Mouse (Mus musculus): ENCODE results near the gene Fsd1l.
A peak's percentile ranks its signal among the peaks of the same experiment; 100 is the strongest.

The Fsd1l gene

DNA sequence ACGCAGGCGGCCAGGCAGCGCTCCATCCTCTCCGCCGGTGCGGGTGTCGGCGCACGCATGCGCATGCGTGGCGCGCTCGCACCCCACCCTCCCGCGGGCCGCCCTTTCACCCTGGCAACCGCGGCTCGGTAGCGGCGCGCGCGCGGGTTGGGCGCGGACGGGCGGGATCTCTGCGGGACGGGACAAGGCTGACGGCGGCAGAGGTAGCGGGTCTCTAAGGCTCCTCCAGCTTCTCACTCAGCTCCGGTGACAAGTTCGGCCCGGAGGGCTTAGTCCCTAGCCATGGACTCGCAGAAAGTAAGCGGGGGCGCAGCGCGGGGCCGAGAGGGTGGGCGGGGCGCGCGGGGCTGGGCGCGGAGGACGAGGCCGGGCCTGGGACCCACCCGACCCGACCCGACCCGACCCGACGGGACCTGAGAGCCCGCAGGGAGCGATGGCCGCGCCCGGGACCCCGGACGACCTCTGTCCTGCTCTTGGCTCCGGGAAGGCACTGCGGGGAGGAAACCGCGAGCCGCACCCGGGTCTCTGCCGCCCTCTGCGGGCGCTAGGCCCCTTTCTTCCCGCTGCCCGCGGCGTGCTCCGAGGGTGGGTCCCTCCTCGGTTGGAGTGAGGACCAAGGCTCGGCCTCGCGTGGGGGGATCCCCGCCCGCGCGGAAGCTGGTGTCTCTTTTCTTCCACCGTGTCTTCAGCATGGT, at the start of gene Fsd1l:
Fsd1l (plus strand) TSS at position 156 of the 695 bp plus-strand sequence.
- peak; percentile 48 for DNase-seq

DNA sequence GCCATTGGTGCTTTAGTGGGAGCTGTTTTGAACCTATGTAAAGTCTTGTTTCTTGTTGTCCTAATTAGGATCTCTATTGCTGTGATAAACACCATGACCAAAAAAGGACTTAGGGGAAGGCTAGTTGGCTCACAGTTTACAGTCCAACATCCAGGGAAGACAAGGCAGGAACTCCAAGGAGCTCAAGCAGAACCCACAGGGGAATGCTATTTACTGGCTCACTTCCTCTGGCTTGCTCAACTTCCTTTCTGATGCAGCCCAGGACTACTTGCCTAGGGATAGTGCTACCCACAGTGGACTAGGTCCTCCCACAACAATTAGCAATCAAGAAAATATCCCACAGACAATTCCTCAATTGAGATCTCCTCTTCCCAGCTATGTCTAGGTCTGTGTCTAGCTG, 43.6 kb upstream of the Fsd1l start:
- DNase-seq, result no peak

- no peak for DNase-seq
These were observed 42.3 kb upstream of the Fsd1l start for GRCm38 (mm10) chr4:53588936-53589335.

DNA sequence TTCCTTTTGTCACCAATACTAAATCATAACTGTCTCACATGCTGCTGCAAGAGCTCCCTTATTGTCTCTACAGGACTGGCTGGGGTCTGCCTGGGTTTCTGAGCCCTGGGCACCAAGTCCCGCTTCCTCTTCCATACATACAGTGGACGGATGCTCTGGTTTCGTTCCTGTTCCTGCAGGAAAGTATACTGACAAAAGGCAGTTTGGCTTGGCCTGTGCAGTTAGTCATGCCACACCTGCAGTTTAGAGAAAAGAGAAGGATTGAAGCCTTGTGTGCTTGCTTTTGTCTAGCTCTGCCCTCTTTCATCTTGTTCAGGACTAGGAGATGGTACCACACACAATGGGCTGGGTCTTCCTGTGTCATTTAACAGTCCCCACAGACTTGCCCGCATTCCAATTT, 41.8 kb upstream of the Fsd1l start:
- no peak for DNase-seq

GRCm38 (mm10) chr4:53590163-53590562, 41.1 kb upstream of the Fsd1l start:
- no peak for DNase-seq

DNA sequence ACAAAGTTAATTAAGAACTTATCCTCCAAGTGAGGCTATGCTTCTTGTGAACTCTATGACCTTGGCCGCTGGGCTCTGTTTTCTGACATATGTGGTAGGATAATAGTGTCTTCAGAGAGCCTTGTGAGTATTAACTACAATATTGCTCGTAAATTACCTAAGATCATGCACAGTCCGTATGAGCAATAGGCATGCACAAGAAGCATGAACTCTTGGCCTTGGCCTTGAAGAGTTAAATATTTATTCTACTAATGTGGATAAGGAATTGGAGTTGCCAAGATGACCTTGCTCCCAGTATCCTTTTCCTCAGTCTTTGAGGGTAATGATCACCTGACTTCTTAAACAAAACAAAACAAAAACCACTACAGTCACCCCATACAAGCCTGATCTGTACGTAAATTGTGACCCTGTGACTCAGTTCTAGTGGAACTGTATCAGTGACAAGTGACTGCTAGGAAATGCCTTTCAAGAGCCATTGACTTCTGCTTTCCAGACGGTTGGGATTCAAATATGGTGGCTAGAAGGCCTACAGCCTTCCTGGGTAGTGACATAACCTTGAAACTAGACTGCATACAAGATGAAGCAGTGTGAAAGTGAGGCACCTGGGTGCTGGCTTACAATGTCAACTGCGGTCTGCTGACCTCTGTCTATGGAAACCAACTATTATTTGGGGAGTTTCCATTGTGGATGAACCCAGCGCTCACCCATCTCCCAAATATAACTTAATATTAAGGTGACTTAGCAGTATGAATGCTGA, 40.4 kb upstream of the Fsd1l start:
- peak; percentile 67 for DNase-seq

DNA sequence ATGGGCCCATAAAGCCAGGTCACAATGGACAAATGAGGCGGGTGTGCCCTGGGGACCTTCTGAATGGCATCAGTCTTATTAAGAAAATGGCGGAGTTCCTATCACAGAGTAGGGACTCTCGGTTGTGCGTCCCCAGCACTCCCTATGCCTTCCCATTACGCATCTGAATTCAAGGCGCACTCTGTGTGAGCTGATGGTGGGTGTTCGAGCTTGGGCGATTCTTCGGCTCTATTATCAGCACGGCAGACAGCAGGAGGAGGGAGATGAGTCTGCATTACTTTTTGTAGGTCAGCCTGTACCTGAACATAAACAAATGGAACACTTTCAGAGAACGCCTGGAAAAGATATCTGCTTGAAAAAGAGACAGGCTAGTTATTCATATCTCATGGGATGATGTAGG, 39.7 kb upstream of the Fsd1l start:
- no peak for DNase-seq

- DNase-seq, result peak; percentile 21
These were observed 39.3 kb upstream of the Fsd1l start for GRCm38 (mm10) chr4:53591941-53592340.

DNA sequence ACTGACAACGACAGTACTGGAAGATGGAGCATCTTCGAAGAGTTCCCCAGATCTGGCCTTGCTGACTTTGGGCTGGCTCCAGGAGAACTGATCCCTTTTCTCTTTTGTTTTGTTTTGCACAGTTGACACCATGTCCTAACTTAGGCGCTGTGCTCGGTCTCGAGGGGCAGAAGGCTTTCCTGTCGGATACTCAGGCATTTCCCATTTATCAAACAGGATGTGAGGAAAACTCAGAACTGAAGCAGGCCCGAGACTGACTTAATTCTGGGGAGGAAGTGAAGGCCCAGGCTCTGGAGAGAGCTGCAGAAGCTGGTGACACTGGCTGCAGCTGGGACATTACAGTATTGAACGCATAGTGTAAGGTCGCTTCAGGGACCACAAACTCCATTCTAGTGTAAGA, 38.9 kb upstream of the Fsd1l start:
- DNase-seq, result peak; percentile 78

- DNase-seq, result peak; percentile 81
These were observed 37.1 kb upstream of the Fsd1l start for GRCm38 (mm10) chr4:53594204-53594603.

GRCm38 (mm10) chr4:53595246-53596062, 35.8 kb upstream of the Fsd1l start:
- DNase-seq, result peak; percentile 62

GRCm38 (mm10) chr4:53596063-53596895, 35.0 kb upstream of the Fsd1l start:
- DNase-seq, result no peak

DNA sequence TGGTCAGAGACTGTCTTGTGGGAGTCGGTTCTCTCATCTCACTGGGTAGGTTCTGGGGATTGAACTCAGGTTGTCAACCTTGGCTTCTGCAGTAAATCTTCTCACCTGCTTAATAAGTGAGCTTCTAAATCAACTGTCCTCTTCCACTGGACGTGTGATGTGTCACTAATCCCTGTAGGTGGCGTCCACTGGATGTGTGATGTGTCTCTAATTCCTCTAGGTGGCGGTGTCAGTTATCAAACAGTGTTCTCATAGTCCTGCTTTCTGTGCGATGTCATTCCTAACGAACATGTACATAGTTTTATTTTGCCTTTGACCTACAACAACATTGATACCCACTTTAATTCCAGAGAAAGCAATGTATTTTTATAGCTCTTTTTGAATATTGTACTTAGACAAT, 30.8 kb upstream of the Fsd1l start:
- no peak for DNase-seq

DNA sequence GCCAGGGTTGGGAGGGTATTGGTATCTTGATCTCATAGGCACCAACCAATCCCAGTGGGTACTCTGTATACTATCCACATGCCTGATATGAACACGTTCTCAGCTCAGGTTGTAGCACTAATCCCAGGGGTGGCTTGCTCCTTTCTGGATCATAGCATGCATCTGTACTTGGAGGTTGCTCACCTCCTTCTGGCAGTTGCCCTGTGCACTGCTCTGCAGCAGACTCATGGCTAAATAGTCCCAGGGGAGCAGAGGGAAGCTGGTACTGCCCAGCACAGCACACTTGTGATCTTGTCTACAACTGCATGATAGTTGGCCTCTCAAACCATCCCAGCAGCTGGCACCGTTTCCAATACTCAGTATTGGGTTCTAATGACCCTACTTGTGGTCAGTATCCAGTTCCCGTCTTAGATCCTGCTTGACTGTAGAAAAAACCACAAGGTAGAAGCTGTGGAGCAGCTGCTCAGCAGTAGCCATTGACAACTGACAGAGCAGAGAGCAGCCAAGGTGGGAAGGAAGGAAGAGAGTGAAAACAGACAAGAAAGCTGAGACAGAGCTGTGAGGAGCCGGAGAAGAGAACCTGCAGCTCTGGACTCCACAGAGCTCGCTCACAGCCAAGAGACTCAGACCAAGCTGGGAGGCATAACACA, 16.6 kb upstream of the Fsd1l start:
- DNase-seq, result no peak

- no peak for DNase-seq
These were observed 13.3 kb upstream of the Fsd1l start for GRCm38 (mm10) chr4:53617968-53618367.

- peak; percentile 11 for DNase-seq
These were observed 11.2 kb upstream of the Fsd1l start for GRCm38 (mm10) chr4:53620104-53620503.

- no peak for DNase-seq
These were observed 10.2 kb upstream of the Fsd1l start for GRCm38 (mm10) chr4:53621084-53621483.

GRCm38 (mm10) chr4:53621490-53621889, 9.8 kb upstream of the Fsd1l start:
- peak; percentile 40 for DNase-seq

DNA sequence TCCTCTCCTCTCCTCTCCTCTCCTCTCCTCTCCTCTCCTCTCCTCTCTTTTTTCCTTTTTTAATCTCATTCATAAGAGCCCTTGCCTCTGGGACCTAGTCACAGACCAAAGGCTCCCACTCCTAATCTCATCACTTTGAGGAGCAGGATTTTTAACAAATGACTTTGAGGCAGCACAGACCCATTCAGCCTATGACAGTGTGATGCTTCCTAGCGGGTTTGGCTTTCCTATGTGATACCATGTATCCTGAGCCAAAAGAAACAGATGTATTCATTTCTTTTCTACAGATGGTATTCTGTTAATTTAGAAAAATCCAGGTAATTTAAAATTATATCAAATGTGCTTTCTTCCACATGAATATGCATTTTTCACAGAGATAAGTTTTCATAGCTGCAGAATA, 7.6 kb upstream of the Fsd1l start:
- DNase-seq, result no peak

DNA sequence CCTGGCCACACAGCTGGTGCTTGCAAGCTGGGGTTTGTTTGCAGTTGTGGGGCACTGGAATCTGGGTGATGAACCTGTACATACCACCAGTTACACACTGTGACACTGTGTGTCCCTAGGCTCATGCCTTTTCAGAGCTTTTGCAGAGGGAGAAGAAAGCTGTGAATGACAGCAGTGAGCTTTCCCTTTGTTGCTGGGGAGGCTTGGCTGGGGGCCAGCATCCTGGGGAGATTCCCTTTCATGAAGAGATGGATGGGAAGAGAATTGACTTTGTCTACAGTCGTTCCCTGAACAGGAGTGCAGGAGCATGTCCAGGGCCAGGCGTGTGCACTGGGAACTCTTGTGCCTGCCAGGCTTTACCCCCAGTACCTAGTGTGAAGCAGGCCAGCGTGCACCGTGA, 6.5 kb upstream of the Fsd1l start:
- DNase-seq, result peak; percentile 58

DNA sequence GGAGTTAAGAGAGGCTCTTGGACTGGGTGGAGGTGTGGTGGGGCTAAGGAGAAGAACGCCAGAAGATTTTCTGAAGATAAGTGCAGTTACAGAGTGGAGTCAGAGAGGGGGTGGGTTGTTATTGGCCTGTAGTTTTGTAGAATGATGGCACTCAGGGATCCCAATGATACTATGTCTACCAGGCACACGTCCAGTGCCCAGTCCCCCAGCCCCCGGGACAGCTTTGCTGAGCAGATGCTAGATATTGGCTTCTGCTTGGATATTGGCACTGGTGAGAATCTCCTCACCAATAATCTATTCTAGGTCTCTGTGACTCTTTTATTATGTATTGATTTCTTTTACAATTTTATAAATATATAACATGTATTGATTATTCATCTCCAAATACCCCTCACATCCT, 6.0 kb upstream of the Fsd1l start:
- no peak for DNase-seq

- DNase-seq, result peak; percentile 71
These were observed 2.3 kb upstream of the Fsd1l start for GRCm38 (mm10) chr4:53628924-53629323.
